Mouse (Mus musculus): ENCODE data around the gene Chka.

DNA sequence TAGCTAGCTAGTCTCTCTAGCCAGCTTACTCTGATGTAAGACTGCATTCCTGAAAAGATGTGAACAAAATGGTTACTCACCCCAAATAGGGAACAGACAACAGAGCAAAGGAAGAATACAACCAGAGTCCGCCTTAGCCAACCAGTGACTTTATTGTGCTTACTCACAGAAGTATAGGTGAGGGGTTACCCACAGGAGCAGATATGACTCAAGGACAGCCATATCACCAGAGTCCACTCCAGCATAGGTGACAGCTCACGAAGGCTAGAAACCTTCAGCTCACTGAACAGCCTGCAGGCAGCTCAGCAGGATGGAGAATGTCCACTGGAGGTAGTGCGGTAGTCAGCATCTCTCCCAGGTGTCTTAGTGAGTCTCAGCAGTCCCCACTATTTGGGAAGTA is 21.7 kb upstream of the Chka start:
- no peak for TF ChIP-seq CTCF (conservative IDR thresholded peaks at IDR 0.05; ENCODE audit: low read length)
- no peak for TF ChIP-seq NANOG (IDR thresholded peaks at IDR 0.05; ENCODE audit: borderline replicate concordance, low read length)
- TF ChIP-seq POU5F1 (IDR thresholded peaks at IDR 0.05; ENCODE audit: borderline replicate concordance, low read length) = no peak

All from E14TG2a.4 (cell line).